Mouse (Mus musculus) forelimb bud, embryonic 11.5 days (tissue): ENCODE measurements around the gene Gdpd3.
"Not testable (repeated sequence)": the region's sequence is repeated elsewhere in the genome, so short reads cannot be mapped to it uniquely, and the experiment has no call there.

Source experiments
- DNase-seq: peaks from one replicate; pipeline ENCODE4 v3.0.0-alpha.2; 2012; ENCODE audit warnings: low read depth, low spot score

Gdpd3 gene

DNA sequence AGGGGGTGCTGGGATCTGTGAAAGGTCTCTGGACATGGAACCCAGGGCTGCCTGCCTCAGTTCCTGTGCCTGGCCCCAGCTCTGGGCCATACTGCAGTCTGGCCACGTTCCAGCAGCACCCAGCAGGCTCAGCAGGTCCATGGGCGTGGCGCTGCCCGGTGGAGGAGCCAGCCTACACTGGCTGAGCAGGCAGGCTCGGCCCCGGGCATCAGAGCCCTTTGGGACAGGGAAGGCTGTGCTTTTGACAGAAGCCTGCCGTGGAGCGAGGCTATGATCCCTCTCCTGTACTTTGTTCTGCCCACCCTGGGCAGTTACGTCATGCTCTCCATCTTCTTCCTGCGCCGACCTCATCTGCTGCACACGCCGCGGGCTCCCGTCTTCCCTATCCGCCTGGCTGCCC, at the start of gene Gdpd3:
Gdpd3 (plus strand) TSS at position 134 of the 400 bp plus-strand sequence.
- no peak for DNase-seq

DNA sequence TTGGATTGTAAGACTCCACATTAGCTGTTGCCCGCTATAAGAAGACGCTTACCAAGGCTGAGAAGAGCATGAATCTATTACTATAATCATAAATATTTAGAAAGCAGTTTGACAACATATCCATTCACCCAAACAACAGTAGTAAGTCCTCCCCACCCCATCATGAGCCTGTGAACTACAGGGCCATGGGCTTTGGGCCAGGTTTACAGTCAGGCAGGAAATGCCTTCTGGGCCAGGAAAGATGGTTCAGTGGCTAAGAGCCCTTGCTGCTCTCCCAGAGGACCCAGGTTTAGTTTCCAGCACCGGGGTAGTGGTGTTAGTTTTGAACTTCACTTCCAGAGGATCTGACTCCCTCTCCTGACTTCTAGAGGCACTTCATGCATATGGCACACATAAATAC, 48.6 kb upstream of the Gdpd3 start:
- no peak for DNase-seq

DNA sequence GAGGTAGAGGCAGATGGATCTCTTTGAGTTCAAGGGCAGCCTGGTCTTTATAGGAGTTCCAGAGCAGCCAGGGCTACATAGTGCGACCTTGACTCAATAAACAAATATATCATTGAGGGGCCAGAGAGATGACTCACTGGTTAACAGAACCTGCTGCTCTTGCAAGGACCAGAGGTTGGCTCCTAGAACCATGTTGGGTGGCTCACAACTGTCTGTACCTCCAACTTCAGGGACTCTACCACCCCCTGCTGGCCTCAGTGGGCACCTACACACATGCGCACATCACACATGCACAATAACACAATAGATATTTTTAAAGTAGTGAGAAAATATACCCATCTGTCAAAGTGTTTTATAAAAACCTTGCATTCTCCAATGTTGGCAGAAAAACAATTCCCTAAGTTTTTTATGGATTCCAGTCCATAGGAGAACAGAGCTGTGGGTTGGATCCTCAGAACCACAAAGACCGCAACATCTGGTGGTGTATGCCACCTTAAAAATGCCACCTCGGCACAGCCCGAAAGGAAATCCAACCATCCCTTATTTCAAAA, 47.3 kb upstream of the Gdpd3 start:
- no peak for DNase-seq

DNA sequence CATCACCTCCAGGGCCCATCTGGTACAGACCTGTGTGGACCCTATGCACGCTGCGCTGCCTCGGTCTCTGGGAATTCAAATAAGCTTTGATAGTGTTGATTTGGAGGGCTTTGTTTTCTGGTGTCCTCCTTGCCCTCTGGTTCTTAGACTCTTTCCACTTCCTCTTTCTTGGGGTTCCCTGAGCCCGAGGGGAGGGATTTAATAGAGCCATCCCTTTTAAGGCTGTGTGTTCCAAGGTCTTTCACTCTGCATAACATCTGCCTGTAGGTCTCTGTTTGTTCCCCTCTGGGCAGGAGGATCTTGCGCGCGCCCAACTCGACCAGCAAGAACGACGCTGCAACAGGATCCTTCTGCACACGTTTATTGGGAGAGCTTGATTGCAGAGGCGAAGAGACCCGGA, 44.5 kb upstream of the Gdpd3 start:
- no peak for DNase-seq

DNA sequence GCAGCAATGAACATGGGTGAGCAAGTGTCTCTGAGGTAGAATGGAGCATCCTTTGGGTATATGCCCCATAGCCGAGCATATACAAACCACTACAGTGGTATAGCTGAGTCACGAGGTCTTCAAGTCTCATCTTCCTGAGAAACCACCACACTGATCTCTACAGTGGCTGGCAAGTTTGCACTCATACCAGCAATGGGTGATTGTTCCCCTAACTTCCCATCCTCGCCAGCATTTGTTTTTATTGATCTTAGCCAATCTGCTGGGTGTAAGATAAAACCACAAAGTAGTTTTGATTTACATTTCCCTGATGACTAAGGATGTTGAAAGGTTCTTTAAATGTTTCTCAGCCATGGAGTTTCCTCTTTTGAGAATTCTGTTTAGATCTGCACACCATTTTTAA, 41.1 kb upstream of the Gdpd3 start:
- DNase-seq = no peak

DNA sequence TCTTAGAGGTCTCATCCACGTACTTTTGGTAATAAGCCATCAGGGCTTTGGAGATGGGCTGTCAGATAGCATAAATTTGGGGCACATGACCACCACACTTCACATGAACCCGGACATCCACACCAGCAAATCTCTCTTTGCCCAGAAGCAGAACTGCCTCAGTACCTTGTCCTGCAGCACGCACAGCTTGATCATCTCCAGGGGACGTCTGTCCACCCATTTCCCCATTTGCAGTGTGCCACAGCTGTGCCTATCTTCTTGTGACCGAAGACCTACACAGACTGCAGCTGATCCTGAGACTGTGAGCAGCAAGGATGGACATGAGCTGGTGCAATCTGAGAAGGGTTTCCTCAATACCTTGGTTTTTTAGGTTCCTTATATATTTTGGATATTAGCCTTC, 40.5 kb upstream of the Gdpd3 start:
- DNase-seq = no peak

DNA sequence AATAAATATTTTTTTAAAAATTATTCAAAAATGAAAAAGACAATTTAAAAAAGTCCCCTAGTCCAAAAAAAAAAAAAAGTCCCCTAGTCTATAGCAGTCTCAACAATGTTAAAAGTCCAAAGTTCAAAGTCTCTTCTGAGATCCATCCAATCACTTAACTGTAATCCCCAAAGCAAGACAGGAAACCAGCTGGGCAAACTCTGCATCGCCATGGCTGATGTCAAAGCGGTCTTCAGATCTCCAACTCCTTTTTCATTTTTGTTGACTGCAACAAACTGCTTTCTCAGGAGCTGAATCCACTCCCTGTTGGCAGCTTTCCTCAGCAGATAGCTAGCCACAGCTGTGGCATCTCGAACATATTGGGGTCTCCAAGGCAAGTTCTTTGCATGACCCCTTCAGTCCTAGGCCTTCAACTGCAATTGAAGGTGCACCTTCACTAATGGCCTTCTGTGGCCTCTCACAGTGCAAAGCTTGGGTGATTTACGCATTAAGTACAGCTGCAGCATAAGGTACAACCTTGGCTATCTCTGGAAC, 35.8 kb upstream of the Gdpd3 start:
- DNase-seq = not testable (repeated sequence)

DNA sequence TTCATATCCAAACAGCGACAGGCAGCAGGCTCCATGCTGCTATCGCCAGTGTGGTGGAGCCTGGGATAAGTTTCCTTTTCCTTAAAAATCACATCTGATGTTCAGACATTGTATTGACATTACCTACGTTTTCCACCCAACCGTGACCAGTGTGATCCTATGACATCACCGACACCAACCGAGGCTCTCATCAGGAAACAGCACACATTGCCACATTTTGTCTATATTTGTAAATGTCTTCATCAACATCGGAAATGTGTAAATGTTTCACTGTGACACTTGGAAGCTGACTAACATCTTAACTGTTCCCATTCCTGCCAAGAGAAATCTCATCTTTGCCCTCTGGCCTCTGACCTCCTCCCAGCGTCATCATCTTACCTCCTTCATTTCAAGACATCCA, 30.0 kb upstream of the Gdpd3 start:
- no peak for DNase-seq

DNA sequence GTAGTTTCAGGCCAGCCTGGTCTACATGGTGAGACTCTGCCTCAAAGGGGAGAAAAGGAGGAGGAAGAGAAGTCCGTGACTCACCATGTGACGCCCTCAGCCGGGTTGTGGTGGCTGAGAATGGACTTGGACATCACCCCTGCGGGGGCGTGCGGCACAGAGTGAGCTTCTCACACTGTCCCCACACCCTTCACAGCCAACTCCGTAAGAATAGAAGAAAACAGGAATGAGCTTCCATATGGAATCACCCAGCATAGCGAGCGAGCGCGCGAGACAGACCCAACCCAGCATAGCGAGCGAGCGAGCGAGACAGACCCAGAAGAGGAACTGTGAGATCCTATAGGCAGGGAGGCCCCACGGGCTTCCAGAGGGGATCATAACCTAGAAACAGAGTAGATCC, 26.6 kb upstream of the Gdpd3 start:
- no peak for DNase-seq

DNA sequence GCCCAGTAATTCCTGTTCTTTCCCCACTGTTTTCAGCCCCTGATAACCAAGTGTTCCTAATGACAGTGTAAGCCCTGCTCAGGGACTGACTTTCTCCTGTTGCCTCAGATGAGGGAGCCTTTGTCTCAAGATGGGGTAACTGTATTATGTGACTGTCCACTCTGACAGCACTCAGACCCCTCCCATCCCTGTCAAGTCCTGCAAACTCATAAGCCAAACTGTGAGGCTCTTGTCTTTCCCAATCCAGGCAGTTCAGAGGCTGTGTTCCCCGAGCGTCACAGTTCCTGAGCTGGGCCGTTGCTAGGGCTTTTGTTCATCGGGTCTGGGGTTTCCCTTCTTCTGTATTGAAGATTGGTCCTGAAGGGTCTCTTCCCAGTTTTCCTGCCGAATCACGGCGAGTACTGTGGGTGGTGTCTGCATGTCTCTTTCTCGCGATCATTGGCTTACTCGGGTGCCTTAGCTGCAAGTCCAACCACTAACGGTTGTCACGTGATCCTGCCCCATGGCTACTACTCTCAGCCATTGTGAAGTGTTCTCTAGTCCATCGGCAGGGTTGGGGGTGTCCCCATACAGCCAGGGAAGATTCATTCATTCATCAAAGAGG, 25.9 kb upstream of the Gdpd3 start:
- DNase-seq = no peak

DNA sequence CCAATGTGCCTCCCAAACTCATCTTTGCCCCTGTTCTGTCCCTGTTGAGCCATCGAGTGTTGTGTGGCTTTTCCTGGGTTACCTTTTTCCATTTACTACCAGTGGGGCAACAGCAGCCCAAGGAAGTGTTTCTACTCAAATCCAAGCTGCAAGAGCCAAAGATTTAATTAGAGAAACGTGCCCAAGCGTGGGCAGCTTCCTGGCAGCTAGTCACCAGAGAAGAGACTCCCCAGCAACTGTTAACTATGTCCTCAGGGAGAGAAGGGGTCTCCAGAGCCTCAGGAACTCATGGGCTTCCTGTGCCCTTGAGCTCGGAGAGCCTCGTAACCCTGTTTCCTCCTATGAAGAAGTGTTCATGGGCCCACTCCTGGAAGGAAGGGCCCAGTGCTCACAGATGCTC, 25.2 kb upstream of the Gdpd3 start:
- no peak for DNase-seq

DNA sequence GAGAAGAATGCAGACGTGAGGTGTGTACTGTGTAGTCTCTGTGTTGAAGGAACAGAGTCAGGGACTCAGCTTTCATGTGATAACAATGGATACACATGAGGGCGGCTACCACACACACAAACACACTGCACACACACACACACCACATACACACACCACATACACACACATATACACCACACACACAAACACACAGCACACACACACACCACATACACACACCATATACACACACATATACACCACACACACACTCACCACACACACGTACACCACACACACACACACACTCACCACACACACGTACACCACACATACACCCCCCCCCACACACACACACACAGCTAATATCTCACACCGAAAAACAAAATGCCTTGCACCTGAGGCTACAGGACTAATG, 24.7 kb upstream of the Gdpd3 start:
- DNase-seq = no peak

DNA sequence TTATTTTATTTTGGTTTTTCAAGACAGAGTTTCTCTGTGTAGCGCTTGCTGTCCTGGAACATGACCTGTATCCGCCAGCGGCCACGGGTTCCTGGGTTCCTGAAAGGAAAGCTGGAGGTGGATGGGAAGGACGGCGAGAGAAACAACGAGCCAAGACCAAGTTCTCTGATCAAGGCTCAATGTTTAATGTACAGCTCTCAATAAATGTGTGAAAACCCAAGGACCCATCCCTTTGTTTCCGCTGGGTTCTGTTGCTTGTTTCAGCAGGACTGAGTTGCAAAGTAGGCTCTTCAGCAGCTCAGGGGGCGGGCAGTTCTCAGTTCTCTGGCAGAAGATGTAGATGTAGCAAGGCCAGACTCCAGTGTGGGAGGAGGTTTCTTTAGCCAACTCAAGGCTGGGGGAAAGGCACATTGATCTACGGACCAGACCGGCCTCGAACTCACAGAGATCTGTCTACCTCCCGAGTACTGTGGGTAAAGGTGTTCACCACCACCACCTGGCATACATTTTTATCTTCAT, 24.1 kb upstream of the Gdpd3 start:
- DNase-seq = no peak

DNA sequence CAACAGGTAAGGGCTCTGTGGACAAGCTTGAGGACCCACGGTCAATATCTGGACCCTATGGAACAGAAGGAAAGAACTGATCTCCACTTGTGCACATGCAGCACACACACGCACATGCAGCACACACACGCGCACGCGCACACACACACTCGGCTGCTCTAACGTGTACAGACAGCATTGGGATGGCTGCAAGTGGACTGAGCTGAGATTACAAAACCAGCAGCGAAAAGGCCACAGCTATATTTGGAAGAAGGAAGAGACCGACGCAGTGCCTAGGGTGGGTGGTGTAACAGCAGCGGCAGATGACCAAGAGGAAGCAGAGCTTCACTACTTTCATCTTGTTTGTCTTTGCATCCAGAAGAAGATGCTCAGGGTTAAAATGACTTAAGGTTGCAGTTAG, 20.1 kb upstream of the Gdpd3 start:
- DNase-seq = no peak

DNA sequence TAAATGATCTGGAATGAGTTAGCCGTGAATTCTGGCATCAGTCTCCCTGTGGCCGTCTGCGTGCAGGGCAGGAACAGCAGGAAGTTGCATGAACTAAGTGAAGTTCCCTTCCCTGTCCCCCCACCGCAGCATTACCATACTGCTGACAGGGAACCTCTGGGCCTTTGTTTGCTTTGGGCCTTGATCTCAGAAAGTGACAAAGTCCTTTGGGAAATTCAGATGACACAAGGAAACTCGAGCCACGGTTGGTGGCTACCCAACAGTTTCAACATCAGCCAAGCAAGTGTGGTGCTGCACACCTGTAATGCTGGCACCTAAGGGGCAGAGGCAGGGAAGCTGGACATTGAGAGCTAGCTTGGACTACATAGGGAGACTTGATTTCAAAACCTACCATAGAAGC, 19.3 kb upstream of the Gdpd3 start:
- DNase-seq = no peak

DNA sequence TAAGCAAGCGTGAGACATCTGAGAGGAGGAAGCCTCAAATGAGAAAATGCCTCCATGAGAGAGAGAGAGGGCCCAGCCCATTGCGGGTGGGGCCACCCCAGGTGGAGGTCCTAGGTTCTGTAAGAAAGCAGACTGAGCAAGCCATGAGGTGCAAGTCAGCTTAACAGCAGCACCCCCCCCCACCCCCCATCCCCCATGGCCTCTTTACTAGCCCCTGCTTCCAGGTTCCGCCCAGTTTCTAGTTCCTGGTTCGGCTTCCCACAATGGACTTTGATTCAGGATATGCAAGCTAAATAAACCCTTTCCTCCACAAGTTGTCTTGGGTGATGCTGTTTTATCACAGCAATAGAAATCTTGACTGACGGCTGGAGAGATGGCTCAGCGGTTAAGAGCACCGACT, 17.3 kb upstream of the Gdpd3 start:
- no peak for DNase-seq

DNA sequence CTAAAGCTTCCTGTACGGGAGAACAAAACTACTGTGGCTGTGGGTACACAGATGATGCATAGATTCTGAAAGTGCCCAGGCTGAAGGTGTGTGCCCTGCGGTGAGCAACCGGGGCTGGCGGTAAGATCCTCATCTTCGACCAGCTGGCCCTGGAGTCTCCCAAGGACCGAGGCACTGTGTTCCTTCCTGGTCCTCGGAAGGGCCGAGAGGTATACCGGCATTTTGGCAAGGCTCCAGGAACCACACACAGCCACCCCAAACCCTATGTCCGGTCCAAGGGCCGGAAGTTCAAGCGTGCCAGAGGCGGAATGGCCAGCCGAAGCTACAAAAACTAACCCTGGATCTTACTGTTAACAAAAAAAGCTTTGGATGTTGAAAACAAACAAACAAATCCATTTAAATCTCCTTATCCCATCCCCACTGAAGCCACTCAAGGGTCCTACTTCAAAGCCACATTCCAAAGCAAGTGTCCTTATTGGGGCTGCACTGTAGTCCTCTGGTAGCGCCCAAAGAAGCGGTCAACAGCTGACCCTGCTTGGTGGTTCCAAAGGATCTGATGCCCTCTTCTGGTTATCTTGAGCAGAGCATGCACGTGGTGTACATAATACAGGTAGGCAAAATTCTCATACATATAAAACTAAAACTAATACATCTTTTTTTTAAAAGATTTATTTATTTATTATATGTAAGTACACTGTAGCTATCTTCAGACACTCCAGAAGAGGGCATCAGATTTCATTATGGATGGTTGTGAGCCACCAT, 16.4 kb upstream of the Gdpd3 start:
- DNase-seq = no peak

DNA sequence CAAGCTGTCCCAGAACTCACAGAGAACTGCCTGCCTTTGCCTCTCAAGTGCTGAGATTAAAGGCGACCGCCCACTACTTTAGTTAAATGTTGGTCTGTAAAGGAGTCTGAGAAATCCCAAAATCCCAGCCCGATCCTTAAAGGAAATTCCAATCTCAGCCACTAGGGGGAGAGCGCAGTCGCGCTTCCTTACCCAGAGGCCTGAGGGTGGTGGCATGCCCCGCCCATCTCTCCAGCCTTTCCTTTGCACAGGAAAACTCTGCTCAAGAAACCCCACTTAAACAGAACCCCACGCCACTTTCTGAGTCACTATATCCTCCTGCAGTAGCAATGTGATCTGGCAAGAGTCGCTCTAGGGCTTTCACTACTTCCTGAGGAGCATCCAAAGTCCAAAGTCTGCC, 11.3 kb upstream of the Gdpd3 start:
- peak; percentile 89 for DNase-seq

DNA sequence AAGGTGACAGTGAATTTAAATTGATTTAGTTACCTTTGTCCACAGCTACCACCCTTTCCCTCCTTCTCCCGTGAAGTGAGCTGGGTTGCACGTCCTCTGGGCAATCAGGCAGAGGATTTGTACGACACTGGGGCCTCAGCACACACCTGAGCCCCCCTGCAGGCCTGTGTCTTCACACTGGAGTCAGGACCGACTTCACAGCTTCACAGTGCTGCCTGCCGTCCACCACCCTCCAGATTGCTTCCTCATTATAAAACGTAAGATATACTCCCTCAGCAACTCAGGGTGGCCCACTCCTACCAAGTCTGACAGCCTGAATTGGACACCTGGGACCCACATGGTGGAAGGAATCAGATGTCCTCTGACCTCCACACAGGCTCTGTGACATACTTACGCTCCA, 7.6 kb upstream of the Gdpd3 start:
- DNase-seq = no peak

DNA sequence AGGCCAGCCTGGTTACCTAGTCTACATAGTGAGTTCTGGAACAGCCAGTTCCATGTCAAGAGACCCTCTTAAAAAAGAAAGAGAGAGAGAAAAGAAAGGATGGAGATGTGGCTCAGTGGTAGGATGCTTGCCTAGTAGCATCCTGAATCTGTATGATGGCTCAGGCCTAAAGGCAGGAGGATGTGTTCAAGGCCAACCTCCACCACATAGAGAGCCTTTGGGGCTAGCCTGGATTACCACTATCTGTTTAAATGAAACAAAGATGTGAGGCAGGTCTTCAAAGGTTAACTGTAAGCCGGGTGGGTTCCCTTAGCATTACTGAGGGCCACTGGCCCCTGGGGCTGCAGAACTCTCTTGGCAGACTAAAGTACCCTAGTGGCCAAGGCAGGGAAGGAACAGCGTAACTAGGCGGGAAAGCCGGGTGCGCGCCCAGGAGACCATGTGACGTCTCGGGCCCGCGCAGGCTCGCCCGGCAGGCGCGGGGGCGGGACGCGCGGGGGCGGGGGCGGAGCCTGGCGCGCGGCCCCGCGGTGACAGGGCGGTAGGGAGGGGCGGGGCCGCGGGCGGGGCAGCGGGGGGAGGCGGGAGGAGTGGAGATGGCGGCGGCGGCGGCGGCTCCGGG, 7.0 kb upstream of the Gdpd3 start, which contains the start of gene Mapk3:
Mapk3 (plus strand) TSS at position 552 of the 622 bp plus-strand sequence.
- DNase-seq = peak; percentile 93

DNA sequence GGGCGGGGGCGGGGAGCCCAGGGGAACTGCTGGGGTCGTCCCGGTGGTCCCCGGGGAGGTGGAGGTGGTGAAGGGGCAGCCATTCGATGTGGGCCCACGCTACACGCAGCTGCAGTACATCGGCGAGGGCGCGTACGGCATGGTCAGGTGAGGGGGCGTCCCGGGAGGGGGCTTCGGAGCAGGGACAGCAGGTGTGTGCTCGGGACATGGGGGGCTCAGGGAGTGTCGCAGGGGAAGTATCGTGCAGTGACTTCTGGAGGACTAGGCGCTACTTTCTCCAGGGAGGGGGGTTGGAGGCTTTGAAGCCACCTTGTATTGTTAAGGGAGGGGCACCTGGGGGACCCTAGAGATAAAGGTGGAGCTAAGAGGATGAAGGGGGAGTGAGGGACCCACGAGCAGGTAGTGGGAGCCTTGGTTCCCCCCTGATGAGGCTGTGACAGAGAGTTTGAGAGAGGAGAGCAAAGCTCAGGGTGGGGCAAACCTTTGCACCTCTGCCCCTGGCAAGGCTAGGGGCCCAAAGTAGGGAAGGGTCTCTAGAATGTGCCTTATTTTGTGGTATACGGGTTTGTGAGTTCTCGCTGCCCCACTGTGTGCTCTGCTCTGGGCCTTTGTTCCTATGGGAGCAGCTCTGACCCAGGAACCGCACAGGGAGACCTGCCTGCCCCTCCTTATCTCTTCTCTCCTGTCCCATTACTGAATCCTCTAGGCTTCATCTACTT, 6.3 kb upstream of the Gdpd3 start:
- no peak for DNase-seq

DNA sequence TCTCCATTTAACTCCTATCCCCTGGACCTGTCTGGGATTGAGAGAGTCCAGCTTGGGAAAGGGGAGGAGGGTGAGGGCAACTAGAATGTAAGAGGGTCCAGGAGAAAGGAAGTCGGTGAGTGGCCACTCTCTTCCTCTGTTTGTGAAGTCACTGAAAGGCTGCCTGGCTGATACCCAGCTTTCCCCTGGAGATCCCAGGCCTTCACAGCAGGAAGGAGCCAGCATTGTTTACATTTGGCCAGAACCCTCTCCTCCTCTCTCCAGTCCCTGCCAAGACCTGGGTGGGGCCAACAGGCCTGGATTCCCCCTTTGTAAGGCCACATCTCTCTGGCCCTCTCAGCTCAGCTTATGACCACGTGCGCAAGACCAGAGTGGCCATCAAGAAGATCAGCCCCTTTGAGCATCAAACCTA, 5.7 kb upstream of the Gdpd3 start:
- DNase-seq = no peak
